Mouse (Mus musculus): ENCODE results near the gene Card10.

DNA sequence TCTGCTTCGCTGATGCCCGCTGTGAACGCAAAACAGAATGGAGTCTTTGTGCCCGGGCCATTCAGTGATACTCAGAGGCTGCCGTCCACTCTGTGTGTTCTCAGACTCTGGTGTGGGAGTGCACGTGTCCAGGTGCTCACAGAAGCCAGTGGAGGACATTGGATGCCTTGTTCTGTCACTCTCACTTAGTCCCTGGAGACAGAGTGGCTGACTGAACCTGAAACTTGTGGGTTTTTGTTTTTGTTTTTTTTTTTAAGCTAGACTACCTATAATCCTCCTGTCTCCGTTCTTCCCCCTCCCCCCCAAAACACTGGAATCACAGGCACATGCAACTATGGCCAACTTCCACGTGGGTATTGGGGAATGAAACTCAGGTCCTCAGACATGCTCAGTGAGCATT lies 43.5 kb upstream of the Card10 start:
- no peak for TF ChIP-seq CTCF (IDR thresholded peaks at IDR 0.05; ENCODE audit: control insufficient read depth, insufficient read depth, low read length)
- TF ChIP-seq POLR2A (IDR thresholded peaks at IDR 0.05; ENCODE audit: borderline replicate concordance, control insufficient read depth, low read depth, low read length): no peak

Measured in bone marrow, adult 2 months (tissue).